Mouse (Mus musculus) small intestine, adult 2 months (tissue): Measurements from ENCODE around the gene AI464131. TPM values are rescaled to one million over a fixed set of nuclear protein-coding genes. Genes with fewer than 3 reads are reported as not detected.

Experiments used
- H3K27ac ChIP-seq: fragments of 200-500 bp; 2 replicates; pipeline ENCODE4 v1.5.1; 2012; ENCODE audit warnings: low read depth, low read length, control low read depth, inconsistent platforms; ENCODE audit not compliant: insufficient read depth
- H3K27me3 ChIP-seq: fragments of 200-500 bp; 2 replicates; pipeline ENCODE4 v1.6.1; 2012; ENCODE audit warnings: mild to moderate bottlenecking, moderate library complexity, low read length, inconsistent platforms; ENCODE audit not compliant: control insufficient read depth, insufficient read depth
- H3K36me3 ChIP-seq: fragments of 200-500 bp; 2 replicates; pipeline ENCODE4 v1.6.1; 2012; ENCODE audit warnings: mild to moderate bottlenecking, low read length, control low read depth, inconsistent platforms; ENCODE audit not compliant: control insufficient read depth, insufficient read depth
- H3K4me1 ChIP-seq: fragments of 200-500 bp; 2 replicates; pipeline ENCODE4 v1.6.1; 2012; ENCODE audit warnings: low read length, inconsistent platforms, mixed read lengths; ENCODE audit not compliant: control insufficient read depth, insufficient read depth, insufficient read length
- H3K4me3 ChIP-seq: fragments of 200-500 bp; 2 replicates; pipeline ENCODE4 v1.5.1; 2012; ENCODE audit warnings: low read depth, mild to moderate bottlenecking, control low read depth, inconsistent platforms, low read length, moderate library complexity
- CTCF ChIP-seq: fragments of 200-500 bp; IDR thresholded peaks from 2 replicates; pipeline ENCODE4 v1.5.1; 2012; ENCODE audit warnings: low read depth, mild to moderate bottlenecking, control low read depth, inconsistent platforms, low read length, moderate library complexity, mixed read lengths; ENCODE audit not compliant: insufficient replicate concordance, insufficient read length; ENCODE audit errors: extremely low read depth
- POLR2A ChIP-seq: fragments of 200-500 bp; IDR thresholded peaks from 2 replicates; pipeline ENCODE4 v1.6.1; 2012; ENCODE audit warnings: low read depth, mild to moderate bottlenecking, control low read depth, inconsistent platforms, low read length, moderate library complexity
- WGBS: fragments of 180-500 bp; shearing (Covaris S2); methylation state at CpG from one replicate; pipeline ENCODE4 v1.1.7; 2018; 5-methylcytosine and 5-hydroxymethylcytosine counted together
- polyA plus RNA-seq: library from polyadenylated mRNA; depleted of rRNA; stranded (reverse); fragments of >200 nt; gene quantifications from 2 replicates; pipeline ENCODE4 v1.2.3, GENCODE M21; 2012

AI464131 gene
- polyA plus RNA-seq, 1 experiment: 10.2 TPM

- no peak overlapping the region for H3K27ac ChIP-seq
- WGBS: 70% methylated on average over 13 of the region's 13 CpGs
- peaks cover 5% of the 10 kb centered on the region for H3K4me1 ChIP-seq
- TF ChIP-seq CTCF (no peak), POLR2A (no peak)
- H3K27me3 ChIP-seq: no peaks in the 10 kb centered on the region
- H3K4me3 ChIP-seq: no peak overlapping the region
- H3K36me3 ChIP-seq: no peaks in the 10 kb centered on the region
These were observed 24.2 kb upstream of the AI464131 start for GRCm38 (mm10) chr4:41527076-41527475.

DNA sequence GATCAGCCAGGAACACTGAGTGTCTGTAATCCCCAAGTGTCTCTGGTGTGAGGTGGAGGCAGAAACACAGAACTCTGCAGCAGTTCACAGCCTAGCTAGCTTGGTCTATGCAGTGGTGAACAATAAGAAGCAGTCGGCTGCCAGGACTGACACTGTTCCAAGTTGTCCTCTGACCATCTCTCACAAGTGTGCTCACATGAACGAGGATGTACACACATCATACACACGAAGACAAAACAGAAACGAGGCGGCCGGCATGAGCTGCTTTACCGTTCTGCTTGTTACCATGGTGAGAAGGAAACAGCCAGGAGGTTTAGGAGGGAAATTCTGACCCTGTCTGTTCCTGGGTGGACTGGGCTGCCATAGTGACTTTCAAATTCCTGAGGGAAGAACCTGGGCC, 23.7 kb upstream of the AI464131 start:
- TF ChIP-seq CTCF (no peak), POLR2A (no peak)
- no peaks in the 10 kb centered on the region for H3K27me3 ChIP-seq
- H3K4me3 ChIP-seq: no peak overlapping the region
- H3K36me3 ChIP-seq: no peaks in the 10 kb centered on the region
- 71% methylated on average over 7 of the region's 7 CpGs for WGBS
- H3K4me1 ChIP-seq: peaks cover 11% of the 10 kb centered on the region
- no peak overlapping the region for H3K27ac ChIP-seq

DNA sequence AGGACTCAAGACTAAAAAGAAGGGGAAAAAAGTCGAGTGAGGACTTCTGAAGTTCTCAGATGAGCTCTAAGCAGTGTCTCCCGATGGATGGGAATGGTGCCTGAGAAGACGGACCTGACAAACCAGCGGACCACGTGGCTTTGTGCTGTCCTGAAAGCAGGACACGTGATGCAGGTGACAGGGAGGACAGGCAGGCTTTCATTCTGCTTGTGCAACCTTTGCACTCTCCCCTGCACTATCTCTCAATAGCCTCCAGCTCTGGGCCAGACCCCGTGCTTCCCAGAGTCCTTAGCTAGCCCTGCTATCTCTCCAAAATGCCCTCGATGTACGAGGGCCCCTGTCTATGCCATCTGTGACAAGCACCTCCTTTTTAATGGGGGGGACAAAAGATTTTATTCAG, 22.0 kb upstream of the AI464131 start:
- Histone ChIP-seq H3K4me1 (peaks cover 13% of the 10 kb centered on the region), H3K36me3 (no peaks in the 10 kb centered on the region), H3K27ac (no peak overlapping the region), H3K4me3 (no peak overlapping the region), H3K27me3 (no peaks in the 10 kb centered on the region)
- 30% methylated on average over 9 of the region's 9 CpGs for WGBS
- TF ChIP-seq POLR2A: no peak
- no peak for TF ChIP-seq CTCF

DNA sequence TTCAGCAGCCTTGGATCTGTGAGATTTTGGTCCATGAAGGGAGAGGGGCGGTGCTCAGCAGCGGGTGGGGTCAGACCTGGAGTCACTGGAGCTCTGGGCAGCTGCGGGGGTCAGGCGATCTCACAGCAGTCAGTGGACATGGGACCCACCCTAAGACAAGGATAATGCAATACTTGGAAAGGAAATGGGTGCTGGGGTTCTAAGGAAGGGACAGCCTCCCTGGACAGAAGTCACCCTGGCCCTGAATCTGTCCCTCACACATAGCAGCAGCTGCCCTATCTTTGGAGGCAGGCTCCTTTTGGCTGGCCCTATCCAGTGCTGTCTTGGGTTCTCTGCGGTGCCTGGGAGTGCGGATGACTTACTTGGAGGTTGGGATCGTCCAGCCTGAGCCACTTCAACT, 21.0 kb upstream of the AI464131 start:
- no peak for TF ChIP-seq CTCF
- no peak for TF ChIP-seq POLR2A
- H3K27ac ChIP-seq: no peak overlapping the region
- no peaks in the 10 kb centered on the region for H3K27me3 ChIP-seq
- WGBS: 76% methylated on average over 7 of the region's 7 CpGs
- H3K4me1 ChIP-seq: peaks cover 16% of the 10 kb centered on the region
- no peak overlapping the region for H3K4me3 ChIP-seq
- no peaks in the 10 kb centered on the region for H3K36me3 ChIP-seq

GRCm38 (mm10) chr4:41522788-41523187, 19.9 kb upstream of the AI464131 start:
- H3K36me3 ChIP-seq: no peaks in the 10 kb centered on the region
- H3K27me3 ChIP-seq: no peaks in the 10 kb centered on the region
- no peak overlapping the region for H3K4me3 ChIP-seq
- WGBS: 18% methylated on average over 5 of the region's 5 CpGs
- no peak overlapping the region for H3K27ac ChIP-seq
- H3K4me1 ChIP-seq: peaks cover 21% of the 10 kb centered on the region
- TF ChIP-seq POLR2A: no peak
- TF ChIP-seq CTCF: peak; percentile 35; the same call in 1 of the 2 replicates

GRCm38 (mm10) chr4:41522136-41522535, 19.3 kb upstream of the AI464131 start:
- whole genome bisulfite sequencing: 33% methylated on average over 6 of the region's 6 CpGs
- Histone ChIP-seq H3K36me3 (no peaks in the 10 kb centered on the region), H3K27me3 (no peaks in the 10 kb centered on the region), H3K27ac (no peak overlapping the region), H3K4me1 (peaks cover 21% of the 10 kb centered on the region), H3K4me3 (no peak overlapping the region)
- TF ChIP-seq CTCF: no peak
- no peak for TF ChIP-seq POLR2A

- no peaks in the 10 kb centered on the region for H3K36me3 ChIP-seq
- no peak overlapping the region for H3K27ac ChIP-seq
- no peaks in the 10 kb centered on the region for H3K27me3 ChIP-seq
- WGBS: 55% methylated on average over 14 of the region's 14 CpGs
- peaks cover 21% of the 10 kb centered on the region for H3K4me1 ChIP-seq
- no peak for TF ChIP-seq POLR2A
- TF ChIP-seq CTCF: no peak
- no peak overlapping the region for H3K4me3 ChIP-seq
These were observed 17.8 kb upstream of the AI464131 start for GRCm38 (mm10) chr4:41520641-41521040.

- 59% methylated on average over 5 of the region's 5 CpGs for WGBS
- H3K27me3 ChIP-seq: no peaks in the 10 kb centered on the region
- TF ChIP-seq CTCF (no peak), POLR2A (no peak)
- H3K36me3 ChIP-seq: no peaks in the 10 kb centered on the region
- H3K27ac ChIP-seq: peak overlapping the region; percentile 44; the same call in 1 of the 2 replicates
- H3K4me3 ChIP-seq: no peak overlapping the region
- H3K4me1 ChIP-seq: peaks cover 21% of the 10 kb centered on the region
These were observed 16.3 kb upstream of the AI464131 start for GRCm38 (mm10) chr4:41519195-41519594.
